Mouse (Mus musculus) heart, embryonic 12.5 days (tissue): ENCODE data around the gene Txnrd2. TPM values are rescaled to one million over a fixed set of nuclear protein-coding genes. Genes with fewer than 3 reads are reported as not detected.
A peak's percentile ranks its signal among the peaks of the same experiment; 100 is the strongest.

Source experiments
- ATAC-seq: fragments of 200-750 bp; cut with Nextera tagmentation; 2 replicates; pipeline ENCODE4 v1.8.0; 2017; ENCODE audit warnings: moderate TSS enrichment, moderate library complexity; ENCODE audit not compliant: insufficient number of reproducible peaks, low FRiP score
- H3K27ac ChIP-seq: fragments of 300-500 bp; sonication (generic); 2 replicates; pipeline ENCODE4 v1.5.1; 2016; ENCODE audit warnings: mild to moderate bottlenecking, moderate library complexity; ENCODE audit not compliant: poor library complexity, severe bottlenecking
- H3K27me3 ChIP-seq: fragments of 300-500 bp; sonication (generic); replicated peaks from 2 replicates; pipeline ENCODE4 v1.6.1; 2016; ENCODE audit warnings: mild to moderate bottlenecking, moderate library complexity
- H3K36me3 ChIP-seq: fragments of 300-500 bp; sonication (generic); 2 replicates; pipeline ENCODE4 v1.6.1; 2016; ENCODE audit warnings: mild to moderate bottlenecking, moderate library complexity
- H3K4me1 ChIP-seq: fragments of 300-500 bp; sonication (generic); replicated peaks from 2 replicates; pipeline ENCODE4 v1.6.1; 2016; ENCODE audit warnings: mild to moderate bottlenecking
- H3K4me2 ChIP-seq: fragments of 300-500 bp; sonication (generic); 2 replicates; pipeline ENCODE4 v1.6.1; 2016; ENCODE audit warnings: mild to moderate bottlenecking, moderate library complexity
- H3K4me3 ChIP-seq: fragments of 300-500 bp; sonication (generic); 2 replicates; pipeline ENCODE4 v1.5.1; 2016; ENCODE audit warnings: mild to moderate bottlenecking
- H3K9ac ChIP-seq: fragments of 300-500 bp; sonication (generic); 2 replicates; pipeline ENCODE4 v1.6.1; 2016; ENCODE audit warnings: mild to moderate bottlenecking, moderate library complexity
- H3K9me3 ChIP-seq: fragments of 300-500 bp; sonication (generic); replicated peaks from 2 replicates; pipeline ENCODE4 v1.6.1; 2016; ENCODE audit warnings: mild to moderate bottlenecking, moderate library complexity
- WGBS: fragments of 180-500 bp; shearing (Covaris S2); methylation state at CpG from one replicate; pipeline ENCODE4 v1.1.7; 2016; 5-methylcytosine and 5-hydroxymethylcytosine counted together
- polyA plus RNA-seq: library from polyadenylated mRNA; unstranded; fragments of >200 nt; fragmentation: Nextera tagmentation; extraction: Ambion mirVana; gene quantifications from 2 replicates; pipeline ENCODE4 v1.2.1, GENCODE M21; 2016

Gene Txnrd2
- polyA plus RNA-seq, 1 experiment from 2014 or later, result 34.9 TPM

DNA sequence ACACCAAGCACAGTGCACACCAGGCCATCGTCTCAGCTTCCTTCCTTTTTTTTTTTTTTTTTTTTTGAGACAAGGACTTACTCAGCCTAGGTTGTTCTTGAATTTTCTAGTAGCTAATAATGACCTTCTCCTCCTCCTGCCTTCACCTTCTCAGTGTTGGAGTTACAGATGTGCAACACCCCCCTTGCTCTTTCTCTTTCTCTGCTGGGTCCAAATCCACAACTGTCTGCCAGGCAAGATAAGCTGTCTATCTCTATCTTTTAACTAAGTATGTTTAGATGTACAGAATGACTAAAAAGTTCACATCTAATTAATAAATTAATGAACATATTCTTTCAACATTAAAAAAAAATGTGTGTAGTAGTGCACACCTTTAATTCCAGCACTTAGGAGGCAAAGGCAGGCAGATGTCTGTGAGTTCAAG is 6.6 kb upstream of the Txnrd2 start:
- peaks cover 33% of the 10 kb centered on the region for H3K4me1 ChIP-seq
- H3K27ac ChIP-seq, result no peak overlapping the region
- 53% methylated on average over 1 of the region's 1 CpGs for WGBS
- ATAC-seq, result no peak
- no peaks in the 10 kb centered on the region for H3K9me3 ChIP-seq
- H3K27me3 ChIP-seq, result no peaks in the 10 kb centered on the region
- no peak overlapping the region for H3K9ac ChIP-seq
- H3K4me3 ChIP-seq, result no peak overlapping the region
- H3K4me2 ChIP-seq, result no peak overlapping the region
- peaks cover 56% of the 10 kb centered on the region for H3K36me3 ChIP-seq

DNA sequence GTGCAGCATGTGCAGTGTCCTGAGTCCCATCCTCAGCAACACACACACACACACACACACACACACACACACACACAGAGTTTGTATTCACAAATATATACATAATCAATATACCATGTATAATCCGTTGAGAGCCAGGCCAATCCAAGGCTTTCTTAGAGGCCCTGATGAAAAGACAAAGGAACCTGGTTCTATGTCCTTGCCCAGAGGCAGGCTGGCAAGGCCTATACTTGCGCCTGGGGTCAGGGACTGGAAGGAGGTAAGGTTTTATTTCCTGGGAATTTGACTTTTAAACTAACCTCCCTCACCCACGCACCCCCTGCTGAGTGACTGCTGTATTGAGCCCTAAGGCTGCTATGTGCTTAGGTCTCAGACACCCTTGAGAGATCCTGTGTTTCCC is 5.6 kb upstream of the Txnrd2 start:
- peaks cover 41% of the 10 kb centered on the region for H3K4me1 ChIP-seq
- H3K27ac ChIP-seq, result no peak overlapping the region
- ATAC-seq, result no peak
- no peaks in the 10 kb centered on the region for H3K9me3 ChIP-seq
- 79% methylated on average over 3 of the region's 3 CpGs for WGBS
- H3K4me3 ChIP-seq, result no peak overlapping the region
- no peak overlapping the region for H3K9ac ChIP-seq
- no peak overlapping the region for H3K4me2 ChIP-seq
- H3K36me3 ChIP-seq, result peaks cover 52% of the 10 kb centered on the region
- no peaks in the 10 kb centered on the region for H3K27me3 ChIP-seq

DNA sequence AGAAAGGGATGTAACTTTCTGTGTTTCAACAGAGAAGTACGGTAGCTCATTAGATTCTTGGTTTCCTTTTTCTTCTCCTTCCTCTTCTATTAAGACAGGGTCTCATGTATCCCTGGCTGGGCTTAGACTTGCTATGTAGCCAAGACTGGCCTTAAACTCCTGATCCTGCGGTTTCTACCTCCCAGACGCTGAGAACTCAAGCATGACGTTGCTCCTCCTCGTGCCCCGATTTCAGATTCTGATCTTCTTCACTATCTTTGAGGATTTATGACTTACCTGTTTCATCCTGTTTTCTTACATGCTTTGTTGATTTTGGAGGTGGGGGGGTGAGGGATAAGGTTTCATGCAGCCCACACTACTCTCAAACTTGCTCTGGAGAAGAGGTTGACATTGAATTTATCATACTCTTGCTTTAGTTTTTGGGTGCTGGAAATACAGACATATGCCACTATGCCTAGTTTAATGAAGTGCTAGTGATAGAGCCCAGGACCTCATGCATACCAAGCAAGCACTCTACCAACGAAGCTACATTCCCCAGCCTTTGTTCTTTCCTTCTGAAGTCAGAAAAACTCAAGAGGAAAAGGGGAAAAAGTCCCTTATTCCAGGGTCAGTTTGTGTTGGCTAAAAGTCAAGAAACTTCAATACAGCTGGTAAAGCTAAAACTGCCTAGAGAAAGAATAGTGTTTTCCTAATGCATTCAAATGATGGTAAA is 2.8 kb upstream of the Txnrd2 start:
- no peak overlapping the region for H3K9ac ChIP-seq

DNA sequence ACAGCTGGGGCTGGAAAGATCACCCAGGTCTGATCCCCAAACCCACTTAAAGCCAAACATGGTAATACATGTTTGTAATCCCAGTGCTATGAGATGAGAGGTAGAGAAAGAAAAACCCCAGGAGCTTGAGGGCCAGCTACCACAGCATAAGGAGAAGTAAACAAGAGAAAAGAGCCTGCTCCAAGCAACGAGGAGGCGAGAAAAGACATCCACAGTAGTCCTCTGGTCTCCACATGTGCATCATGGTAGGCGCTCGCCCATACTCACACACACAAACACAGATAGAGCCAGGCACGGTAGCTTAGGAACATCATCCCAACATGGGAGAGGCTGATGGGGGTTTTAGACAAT is 2.3 kb upstream of the Txnrd2 start:
- H3K9ac ChIP-seq, result no peak overlapping the region
- no peak for ATAC-seq
- no peaks in the 10 kb centered on the region for H3K27me3 ChIP-seq
- no peaks in the 10 kb centered on the region for H3K9me3 ChIP-seq
- H3K27ac ChIP-seq, result peak overlapping the region; percentile 26
- H3K4me1 ChIP-seq, result peaks cover 47% of the 10 kb centered on the region
- peaks cover 31% of the 10 kb centered on the region for H3K36me3 ChIP-seq
- 0 out of 2 replicates have a peak overlapping the region, but pooled peaks have one; percentile 2 for H3K4me2 ChIP-seq
- no peak overlapping the region for H3K4me3 ChIP-seq
- 84% methylated on average over 5 of the region's 5 CpGs for WGBS

More for the DNA sequence above, 2.8 kb upstream of the Txnrd2 start:
- H3K27me3 ChIP-seq, result no peaks in the 10 kb centered on the region
- H3K9me3 ChIP-seq, result no peaks in the 10 kb centered on the region
- H3K27ac ChIP-seq, result peak overlapping the region; percentile 26
- ATAC-seq, result no peak
- H3K4me2 ChIP-seq, result no peak overlapping the region
- H3K4me3 ChIP-seq, result no peak overlapping the region
- WGBS, result 78% methylated on average over 7 of the region's 7 CpGs
- peaks cover 36% of the 10 kb centered on the region for H3K36me3 ChIP-seq
- peaks cover 41% of the 10 kb centered on the region for H3K4me1 ChIP-seq

DNA sequence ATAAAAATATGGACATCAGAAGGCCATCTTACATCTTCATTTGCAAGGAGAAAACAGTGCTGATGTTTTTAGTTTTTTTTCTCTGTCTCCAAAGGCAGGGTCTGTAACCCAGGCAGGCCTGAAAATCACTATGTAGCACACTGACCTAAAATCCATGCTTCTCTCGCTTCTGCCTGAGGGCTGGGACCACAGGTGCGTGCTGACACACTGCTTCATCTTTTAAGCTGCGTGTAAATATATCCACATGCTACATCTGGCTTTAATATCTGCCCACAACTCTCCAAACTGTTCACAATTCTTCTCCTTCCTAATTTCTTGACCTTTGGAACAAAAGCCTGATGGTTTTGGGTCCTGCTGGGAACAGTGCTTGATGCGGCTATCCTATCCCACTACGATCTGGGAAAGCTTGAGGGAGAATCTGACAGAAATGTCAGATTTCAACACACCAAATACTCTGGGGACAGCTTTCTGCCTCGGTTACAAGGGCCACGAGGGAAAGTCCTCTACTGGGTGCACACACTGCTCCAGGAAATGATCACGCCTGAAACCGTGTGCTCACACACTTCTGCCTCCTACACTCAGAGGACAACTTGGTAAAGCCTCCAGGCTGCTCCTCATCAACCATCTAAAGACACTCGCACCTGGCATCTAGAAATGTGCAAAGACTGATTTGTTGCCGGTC is 1.7 kb upstream of the Txnrd2 start:
- Histone ChIP-seq H3K27ac (no peak overlapping the region), H3K4me3 (0 out of 2 replicates have a peak overlapping the region, but pooled peaks have one; percentile 6), H3K9ac (peak overlapping the region; percentile 32; the same call in 1 of the 2 replicates), H3K9me3 (no peaks in the 10 kb centered on the region), H3K4me2 (peak overlapping the region; percentile 92), H3K27me3 (no peaks in the 10 kb centered on the region), H3K4me1 (peaks cover 50% of the 10 kb centered on the region), H3K36me3 (peaks cover 29% of the 10 kb centered on the region)
- WGBS, result 77% methylated on average over 11 of the region's 11 CpGs
- no peak for ATAC-seq

DNA sequence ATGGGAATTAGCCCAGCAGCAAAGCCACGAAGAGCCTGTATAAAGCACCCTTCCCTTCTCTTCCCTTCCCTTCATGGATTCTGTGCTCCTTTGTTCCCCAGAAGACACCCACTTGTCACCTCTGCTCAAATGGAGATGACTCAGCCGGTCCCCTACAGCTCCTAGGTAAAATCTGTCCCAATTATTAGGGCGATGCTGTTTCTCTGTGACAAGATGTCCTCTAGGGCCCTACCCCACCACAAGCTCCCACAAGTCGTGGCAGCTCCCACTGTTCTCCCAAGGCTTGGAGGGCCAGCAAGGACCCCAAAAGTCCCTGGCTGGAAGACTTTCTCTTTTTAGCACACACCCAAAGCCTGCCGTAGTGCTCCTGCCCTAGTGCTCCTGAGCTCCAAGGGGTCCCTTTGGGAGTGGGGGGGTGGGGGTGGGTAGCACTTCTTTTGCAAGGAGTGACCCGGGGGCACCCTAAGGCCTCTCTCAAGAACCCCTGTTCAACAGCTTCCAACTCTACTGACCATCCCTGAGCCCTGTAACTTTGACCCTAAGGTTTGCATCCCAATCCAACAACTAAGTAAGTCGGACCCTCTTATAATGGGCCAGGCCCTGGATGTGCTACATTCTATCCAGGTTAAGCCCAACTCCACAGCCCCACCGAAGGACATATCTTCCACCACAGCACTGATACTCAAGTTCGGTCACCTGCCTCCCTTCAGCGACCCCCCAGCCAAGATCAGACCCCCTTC is 539 bp upstream of the Txnrd2 start:
- H3K4me2 ChIP-seq, result peak overlapping the region; percentile 92
- no peaks in the 10 kb centered on the region for H3K27me3 ChIP-seq
- H3K4me3 ChIP-seq, result peak overlapping the region; percentile 65
- H3K4me1 ChIP-seq, result peaks cover 47% of the 10 kb centered on the region
- WGBS, result 11% methylated on average over 10 of the region's 10 CpGs
- peak overlapping the region; percentile 34 for H3K27ac ChIP-seq
- H3K9me3 ChIP-seq, result no peaks in the 10 kb centered on the region
- peaks cover 26% of the 10 kb centered on the region for H3K36me3 ChIP-seq
- ATAC-seq, result peak; percentile 1
- peak overlapping the region; percentile 85 for H3K9ac ChIP-seq

DNA sequence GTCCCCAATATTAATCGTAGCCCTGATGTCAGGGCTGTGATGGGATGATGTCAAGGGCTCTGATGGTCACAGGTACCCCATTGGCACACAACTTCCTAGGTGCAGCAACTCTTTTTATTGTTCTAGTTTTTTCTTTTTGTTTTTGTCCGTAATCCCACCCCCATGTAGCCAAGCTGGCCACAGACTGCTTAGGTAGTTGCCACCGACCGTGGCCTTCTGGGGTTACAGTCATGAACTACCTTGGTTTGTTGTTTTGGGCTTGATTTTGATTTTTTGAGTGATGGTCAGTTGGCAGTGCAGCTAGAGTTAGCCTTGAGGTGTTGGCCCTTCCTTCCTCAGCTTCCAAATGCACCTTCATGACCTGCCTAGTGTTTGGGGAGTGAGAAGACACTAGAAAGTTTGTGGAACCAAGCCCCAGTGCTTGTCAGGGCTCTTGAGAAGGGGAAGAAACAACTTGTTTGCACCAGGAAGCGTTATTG is 657 bp downstream of the Txnrd2 start, which contains the start of gene Comt:
Comt (minus strand) TSS at position 51 of the 479 bp plus-strand sequence.
- WGBS, result 54% methylated on average over 5 of the region's 5 CpGs
- H3K36me3 ChIP-seq, result peaks cover 19% of the 10 kb centered on the region
- peaks cover 43% of the 10 kb centered on the region for H3K4me1 ChIP-seq
- H3K27ac ChIP-seq, result peak within 1 kb of the TSS; percentile 34
- H3K9ac ChIP-seq, result peak within 1 kb of the TSS; percentile 85
- peak within 1 kb of the TSS; percentile 92 for H3K4me2 ChIP-seq
- H3K27me3 ChIP-seq, result no peaks in the 10 kb centered on the region
- no peak for ATAC-seq
- H3K4me3 ChIP-seq, result peak within 1 kb of the TSS; percentile 65
- H3K9me3 ChIP-seq, result no peaks in the 10 kb centered on the region

DNA sequence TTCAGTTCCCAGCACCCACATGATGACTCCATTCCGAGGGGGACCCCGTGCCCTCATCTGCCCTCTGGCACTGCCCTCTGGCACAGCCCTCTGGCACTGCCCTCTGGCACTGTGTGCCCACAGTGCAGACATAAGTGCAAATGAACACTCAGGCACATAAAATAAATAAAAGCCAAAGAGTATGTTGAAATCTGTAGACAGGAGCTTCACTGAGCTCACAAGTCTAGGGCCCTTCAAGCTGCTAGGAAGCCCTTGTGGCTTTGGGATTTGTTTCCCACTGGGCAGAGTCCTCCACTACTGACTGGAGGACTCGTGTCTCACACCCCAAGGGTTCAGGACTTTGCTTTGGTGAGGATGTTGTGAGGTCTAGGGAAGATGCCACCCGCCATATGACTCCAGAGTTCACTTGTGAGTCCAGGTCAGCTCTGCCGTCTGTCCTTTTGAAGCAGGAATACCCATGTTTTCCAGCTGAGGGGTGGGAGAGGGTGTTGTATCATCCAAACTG is 1.9 kb downstream of the Txnrd2 start:
- ATAC-seq, result no peak
- Histone ChIP-seq H3K4me1 (peaks cover 42% of the 10 kb centered on the region), H3K36me3 (peaks cover 9% of the 10 kb centered on the region), H3K4me2 (peak overlapping the region; percentile 29), H3K27ac (peak overlapping the region; percentile 59), H3K9ac (0 out of 2 replicates have a peak overlapping the region, but pooled peaks have one; percentile 7), H3K4me3 (no peak overlapping the region), H3K9me3 (no peaks in the 10 kb centered on the region), H3K27me3 (no peaks in the 10 kb centered on the region)
- WGBS, result 77% methylated on average over 5 of the region's 5 CpGs

DNA sequence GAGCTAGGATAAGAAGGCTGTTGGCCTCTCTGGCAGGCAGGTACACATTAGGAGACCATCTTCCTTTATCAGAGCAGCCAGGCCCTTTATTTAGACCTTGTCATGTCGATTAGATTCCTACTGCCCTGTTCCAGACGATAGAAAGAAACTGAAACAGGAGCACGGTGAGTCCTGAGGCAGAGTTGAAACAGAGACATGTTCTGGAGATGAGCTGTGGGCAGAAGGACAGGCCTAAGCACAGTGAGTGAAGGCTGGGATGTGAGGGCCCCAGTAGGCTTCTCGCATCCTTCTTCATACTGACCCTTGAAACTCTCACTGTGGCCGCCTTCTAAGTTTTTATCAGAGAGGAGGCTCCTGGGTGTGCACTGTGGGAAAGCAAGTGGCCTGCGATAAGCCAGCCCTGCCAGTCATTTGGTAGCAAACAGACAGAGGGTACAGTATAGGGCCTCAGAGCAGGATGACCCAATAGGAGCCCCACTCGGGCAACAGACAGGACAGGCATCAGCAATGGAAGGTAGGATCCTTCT is 2.4 kb downstream of the Txnrd2 start:
- peak; percentile 86 for ATAC-seq
- Histone ChIP-seq H3K27me3 (no peaks in the 10 kb centered on the region), H3K36me3 (peaks cover 5% of the 10 kb centered on the region), H3K9me3 (no peaks in the 10 kb centered on the region), H3K9ac (peak overlapping the region; percentile 7; the same call in 1 of the 2 replicates), H3K4me1 (peaks cover 38% of the 10 kb centered on the region), H3K4me2 (peak overlapping the region; percentile 29), H3K4me3 (no peak overlapping the region), H3K27ac (peak overlapping the region; percentile 59)
- WGBS, result 50% methylated on average over 7 of the region's 7 CpGs

DNA sequence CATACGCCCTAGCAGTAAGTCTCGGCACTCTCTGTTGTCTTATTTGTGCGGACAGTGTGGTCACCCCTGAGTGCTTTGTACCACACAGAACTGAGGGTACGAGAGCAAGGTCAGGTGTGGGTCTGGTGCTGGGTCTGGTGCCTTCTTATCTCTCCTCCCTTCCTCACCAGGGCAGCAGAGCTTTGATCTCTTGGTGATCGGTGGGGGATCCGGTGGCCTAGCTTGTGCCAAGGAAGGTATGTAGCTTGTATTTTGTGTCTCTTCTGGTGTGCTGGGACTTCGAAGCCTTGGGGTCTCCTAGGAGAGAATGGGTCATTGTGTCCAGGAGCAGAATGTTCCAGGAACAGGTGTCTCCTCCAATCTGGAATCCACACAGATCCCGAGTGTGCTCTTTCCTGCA is 3.5 kb downstream of the Txnrd2 start:
- 77% methylated on average over 8 of the region's 8 CpGs for WGBS
- peaks cover 28% of the 10 kb centered on the region for H3K4me1 ChIP-seq
- H3K27me3 ChIP-seq, result no peaks in the 10 kb centered on the region
- peaks cover 3% of the 10 kb centered on the region for H3K36me3 ChIP-seq
- H3K4me3 ChIP-seq, result peak overlapping the region; percentile 20
- peak overlapping the region; percentile 29; the same call in 1 of the 2 replicates for H3K4me2 ChIP-seq
- H3K9ac ChIP-seq, result no peak overlapping the region
- no peaks in the 10 kb centered on the region for H3K9me3 ChIP-seq
- H3K27ac ChIP-seq, result no peak overlapping the region
- ATAC-seq, result no peak
